Mouse (Mus musculus) induced T-regulatory cell, adult 2 months (primary cell): Measurements from ENCODE around the gene Arhgef28.

ENCODE experiments used
- DNase-seq: peaks from one replicate; pipeline ENCODE4 v3.0.0-alpha.2; 2012; ENCODE audit warnings: low read depth

The Arhgef28 gene

DNA sequence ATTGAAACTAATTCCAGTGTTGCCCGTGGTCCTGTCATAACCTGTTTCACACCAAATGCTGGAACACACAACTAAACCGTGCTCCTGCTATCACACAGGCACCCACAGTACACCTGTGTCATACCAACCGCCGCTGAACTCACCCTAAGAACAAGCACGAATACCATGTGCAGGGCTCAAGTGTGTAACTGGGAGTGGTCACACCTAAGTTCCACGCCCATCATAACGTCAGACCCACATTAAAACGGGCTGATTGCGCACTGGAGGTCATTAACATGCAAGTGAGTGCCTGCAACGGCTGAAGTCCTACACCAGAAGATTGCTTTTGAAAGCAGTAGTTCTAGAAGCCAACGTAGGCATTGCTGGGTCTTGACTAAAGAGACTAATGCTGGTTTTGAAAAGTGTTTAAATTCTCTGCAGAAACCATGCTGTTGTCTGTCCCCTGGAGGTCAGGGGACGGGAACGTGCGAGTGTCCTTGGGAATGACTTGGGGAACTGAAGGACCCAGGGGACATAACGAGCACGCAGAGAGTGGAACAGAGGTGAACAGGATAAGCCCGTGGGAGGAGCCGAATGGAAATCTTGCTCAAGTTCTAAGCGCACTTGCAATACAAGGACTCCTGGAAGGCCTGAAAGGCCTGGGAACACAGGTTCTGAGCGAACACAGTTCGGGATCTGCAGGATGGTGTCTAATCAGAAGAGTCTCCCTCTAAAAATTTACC lies 22.9 kb downstream of the Arhgef28 start:
- no peak for DNase-seq

DNA sequence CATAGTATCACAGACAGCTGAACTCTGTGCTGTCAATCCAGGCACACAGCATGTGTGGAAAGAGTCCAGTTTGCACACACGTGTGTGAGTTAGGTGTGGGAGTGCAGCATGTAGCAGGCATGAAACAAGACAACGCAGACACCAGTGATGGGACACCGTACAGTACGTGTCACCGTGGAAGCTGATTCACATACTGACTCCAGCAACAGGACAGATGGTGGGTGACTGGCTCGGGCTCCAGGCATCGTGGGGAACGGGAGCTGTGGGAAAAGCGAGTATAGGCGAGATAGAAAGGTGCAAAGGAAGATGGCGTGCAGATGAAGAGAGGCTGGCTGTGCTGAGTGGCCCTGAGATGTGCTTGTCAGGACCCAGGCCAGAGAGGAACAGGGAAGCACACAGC lies 23.9 kb downstream of the Arhgef28 start:
- no peak for DNase-seq

DNA sequence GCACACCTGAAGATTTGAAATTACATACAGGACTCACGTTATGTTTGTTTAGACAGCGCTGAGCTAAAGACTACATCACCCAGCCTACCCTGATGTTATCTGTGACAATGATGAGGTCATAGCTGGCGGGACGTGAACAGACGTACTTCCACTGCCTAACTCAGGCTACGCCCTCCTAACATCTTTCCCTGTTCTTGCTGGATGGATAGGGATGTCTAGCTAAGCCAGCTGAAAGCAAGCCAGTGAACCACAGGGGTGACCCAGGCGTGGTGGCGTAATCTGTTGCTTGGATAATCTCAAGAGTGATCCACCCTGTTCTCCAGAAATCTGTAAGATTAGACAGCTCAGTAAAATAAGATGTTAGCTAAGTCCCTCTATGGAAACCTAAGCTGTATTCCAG lies 25.6 kb downstream of the Arhgef28 start:
- DNase-seq = no peak

DNA sequence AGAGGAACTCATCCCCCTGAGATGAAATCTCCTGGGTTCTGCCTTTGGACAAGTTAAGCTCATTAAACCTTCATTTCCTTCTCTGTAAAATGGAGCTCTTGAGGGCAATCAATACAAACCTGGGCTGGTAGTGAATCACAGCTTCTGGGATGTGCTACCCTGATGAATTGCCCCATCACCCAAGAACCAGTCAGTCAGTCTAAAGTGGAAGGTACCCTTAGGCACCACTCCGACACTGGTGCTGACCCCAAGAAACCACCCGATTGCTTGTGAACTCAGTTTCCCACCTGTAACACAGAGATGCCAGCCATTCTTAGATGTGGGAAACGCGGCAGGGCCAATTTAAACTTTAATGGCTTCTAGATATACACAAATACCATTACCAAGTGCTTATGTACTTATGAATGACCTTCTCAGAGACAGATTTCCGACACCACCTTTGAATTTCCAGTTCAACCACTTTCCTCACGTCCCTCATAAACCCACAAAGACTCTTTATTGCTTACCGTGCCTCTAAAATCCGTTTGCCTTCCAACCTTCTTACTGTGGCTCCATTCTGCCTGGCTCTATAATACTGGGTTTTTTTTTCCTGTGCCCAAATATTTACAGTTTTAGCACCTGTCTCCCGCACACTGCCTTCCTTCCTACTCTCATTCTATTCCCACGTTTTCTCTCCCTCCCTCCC lies 30.8 kb downstream of the Arhgef28 start:
- no peak for DNase-seq

DNA sequence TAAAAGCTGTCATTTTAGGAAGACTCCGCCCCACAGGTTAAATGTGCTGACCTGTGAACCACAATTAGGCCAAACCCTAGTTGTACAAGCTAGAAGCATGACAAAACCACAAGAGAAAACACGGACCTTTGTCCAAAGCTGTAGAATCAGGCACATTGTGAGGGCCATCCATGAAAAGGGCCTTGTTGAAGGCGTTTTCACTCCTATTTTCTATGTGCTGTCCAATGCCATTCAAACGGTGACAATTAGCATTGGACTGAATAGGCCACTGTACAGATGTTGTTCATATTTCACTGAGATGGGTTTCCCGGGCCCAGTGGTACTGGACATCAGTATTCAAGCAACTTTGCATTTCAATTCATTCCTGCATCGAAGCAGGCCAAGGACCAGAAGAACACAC lies 33.2 kb downstream of the Arhgef28 start:
- no peak for DNase-seq

DNA sequence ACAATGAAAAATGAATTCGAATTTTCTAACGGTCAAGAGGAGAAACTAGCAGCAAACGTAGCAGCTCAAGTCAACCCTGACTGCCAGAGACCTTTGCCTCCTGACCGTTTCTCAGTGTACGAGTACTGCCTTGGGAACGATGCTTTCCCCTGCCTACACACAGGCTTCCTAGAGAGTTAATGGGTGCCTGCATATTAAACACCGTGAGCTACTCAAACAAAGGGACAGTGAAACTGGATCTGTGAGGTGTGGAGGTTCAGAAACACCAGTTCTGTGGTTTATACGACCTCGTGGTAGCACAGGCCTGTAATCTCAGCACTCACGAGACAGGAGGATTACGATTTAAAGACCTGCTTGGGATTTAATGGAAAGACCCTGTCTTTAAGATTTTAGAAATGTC lies 33.9 kb downstream of the Arhgef28 start:
- no peak for DNase-seq

DNA sequence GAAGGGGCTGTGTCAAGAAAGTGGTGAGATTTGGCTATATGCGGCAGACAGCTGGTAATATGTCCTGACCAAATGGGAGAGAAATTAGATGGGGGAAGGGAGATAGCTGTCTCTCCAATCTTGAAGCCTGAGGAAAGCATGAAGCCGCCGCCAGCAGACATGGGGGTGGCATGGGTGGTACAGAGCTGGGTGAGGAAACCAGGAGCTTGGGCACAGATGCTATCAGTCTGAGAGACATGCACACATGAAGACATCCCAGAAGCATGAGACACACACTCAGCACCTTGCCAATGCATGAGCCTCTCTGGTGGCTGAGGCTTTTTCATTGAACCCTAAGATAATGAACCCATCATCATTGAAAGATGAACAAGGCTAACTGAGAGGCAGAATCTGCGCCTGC lies 34.5 kb downstream of the Arhgef28 start:
- DNase-seq = no peak

DNA sequence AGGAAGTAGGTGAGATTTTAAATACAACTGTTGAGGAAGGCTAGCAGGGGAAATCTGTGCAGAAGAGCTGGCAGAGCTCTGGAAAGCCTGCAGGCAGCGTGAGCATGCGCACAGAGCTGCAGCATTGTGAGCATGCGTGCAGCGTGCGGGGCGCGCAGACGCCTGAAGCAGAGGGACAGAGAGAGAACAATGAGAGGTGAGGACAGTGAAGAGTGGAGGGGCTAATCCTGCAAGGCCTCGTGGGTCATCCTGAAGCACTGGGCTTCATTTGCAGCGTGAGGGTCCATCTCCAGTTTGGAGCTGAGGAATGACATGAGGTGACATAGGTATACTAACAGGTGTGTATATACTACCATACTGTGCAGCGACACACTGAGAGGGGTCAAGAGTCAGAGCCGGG lies 35.0 kb downstream of the Arhgef28 start:
- no peak for DNase-seq

DNA sequence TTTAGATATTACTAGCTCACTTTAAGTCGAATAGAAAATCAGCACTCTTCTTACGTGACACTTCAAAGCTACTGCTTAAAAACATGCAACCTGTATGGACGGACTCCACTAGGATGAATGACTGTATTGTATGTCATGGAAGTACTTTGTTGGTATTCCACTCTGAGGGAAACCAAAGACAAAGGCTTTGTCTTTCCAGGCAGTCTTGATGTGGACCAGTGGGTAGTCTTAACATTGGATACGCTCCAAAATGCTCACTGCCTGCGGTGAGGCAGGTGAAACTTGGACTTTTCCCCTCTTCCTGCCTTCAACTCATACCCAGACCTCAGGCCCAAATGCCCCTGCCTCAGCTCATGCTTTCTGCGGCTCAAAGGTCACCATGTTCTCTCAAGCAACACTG lies 41.4 kb downstream of the Arhgef28 start:
- no peak for DNase-seq

DNA sequence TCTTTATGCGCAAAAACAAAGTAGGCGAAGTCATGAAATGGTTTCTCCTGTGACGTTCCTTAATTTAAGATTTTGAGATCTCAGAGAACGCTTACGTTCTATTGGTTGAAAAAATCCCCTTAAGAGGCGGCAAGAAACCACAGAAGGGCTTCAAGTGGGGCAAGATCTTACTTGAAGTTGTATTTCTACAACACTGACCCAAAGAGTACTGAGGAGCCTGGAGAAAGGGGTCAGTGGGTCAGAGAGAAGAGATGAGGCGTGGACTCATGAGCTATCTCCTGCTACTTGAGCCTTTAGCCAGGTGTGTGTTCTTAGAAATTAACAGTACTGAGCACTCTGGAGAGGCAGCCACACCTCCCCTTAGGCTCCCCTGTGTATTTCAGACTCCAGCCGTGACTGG lies 44.7 kb downstream of the Arhgef28 start:
- no peak for DNase-seq

DNA sequence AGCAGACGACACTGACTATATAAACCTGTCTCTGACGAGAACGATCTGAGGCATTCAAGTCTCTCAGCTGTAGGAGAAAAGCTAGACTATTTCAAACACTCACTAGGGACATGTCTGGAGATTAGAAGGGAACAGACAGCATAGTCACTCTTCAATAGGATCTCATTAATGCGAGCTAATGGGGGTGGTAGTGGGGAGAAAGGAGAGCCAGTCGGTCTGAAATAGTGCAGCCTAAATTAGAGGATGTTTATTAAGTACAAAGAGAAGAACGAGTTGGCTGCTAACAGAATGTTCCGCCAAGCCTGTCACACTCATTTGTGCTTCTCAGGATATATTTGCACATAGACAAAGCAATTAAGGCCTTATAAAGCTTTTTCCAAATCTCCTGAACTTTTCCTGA lies 49.6 kb downstream of the Arhgef28 start:
- no peak for DNase-seq

DNA sequence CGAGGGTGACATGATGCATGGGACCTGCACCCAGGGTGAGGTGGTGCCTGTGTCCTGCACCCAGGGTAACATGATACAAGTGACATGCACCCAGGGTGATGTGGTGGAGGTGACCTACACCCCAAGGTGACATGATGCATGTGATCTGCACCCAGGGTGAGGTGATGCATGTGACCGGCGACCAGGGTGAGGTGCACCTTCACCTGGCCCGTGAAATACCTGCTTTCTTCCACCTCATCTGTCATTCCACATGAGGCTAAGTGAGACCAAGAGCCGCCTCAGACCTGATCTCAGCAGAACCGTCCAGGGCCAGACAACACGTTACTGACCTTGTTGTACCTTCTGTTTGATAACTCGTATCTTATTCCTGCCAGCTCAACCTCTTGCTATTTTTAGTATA lies 53.5 kb downstream of the Arhgef28 start:
- DNase-seq = no peak

DNA sequence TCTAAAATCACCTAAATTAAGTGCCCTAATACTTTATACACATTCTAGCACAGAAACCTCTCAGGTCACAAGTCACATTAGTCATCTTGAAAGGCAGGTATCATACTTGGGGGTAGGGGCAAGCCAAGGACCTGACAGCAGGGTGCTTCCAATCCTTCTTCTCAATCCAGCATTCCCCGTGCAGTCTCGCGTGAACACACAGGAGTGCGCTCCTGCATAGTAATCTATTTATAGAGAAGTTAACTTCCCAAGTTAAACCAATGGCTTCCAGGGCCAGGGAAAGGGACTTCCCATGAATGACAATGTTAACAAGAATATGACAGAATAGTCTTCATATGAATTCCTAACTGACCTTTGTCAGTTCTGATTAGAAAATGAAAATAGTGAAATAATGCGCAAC lies 58.7 kb downstream of the Arhgef28 start:
- no peak for DNase-seq

DNA sequence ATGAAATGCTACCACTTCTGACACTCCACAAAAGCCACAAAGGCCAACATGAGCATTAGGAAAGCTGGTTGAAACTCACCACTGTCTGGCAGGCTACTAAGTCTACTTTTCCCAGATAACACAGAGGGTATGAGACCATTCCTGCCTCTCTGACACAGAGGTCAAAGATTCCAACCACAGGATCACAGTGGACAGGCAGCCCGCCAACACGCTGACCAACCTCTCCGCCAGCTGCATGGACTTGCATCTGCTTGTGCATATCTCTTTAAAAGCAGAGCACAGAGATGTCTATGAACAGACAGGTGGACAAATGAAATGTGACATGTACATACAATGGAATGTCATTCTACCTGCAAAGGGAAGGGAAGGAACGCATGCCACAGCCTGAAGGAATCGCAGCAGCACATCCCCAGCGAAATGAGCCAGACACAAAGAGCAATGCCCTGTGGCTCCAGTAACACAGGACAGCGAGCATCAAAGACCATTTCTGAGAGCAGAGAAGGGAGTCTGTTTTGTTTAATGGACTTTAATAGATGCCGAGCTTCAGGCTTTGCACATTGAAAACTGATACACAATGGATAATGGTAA lies 59.6 kb downstream of the Arhgef28 start:
- DNase-seq = no peak

DNA sequence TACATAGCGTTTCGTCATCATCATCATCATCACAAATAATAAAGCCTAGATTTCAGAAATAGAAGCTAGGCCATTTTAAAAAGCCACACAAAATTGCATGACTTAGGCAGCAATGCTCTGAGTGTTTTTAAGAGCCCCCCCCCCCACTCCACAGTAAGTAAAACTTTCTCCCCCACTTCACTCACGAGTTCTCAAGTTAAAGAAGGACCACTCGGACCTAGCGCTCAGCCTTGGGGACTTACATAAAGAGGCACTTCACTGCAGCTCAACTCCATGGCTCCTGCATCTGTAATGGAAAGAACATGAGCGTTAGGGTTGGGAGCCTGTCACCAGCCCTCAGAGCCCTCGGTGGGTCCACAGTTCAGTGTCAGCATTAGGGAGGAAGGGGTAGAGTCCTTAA lies 60.9 kb downstream of the Arhgef28 start:
- no peak for DNase-seq

DNA sequence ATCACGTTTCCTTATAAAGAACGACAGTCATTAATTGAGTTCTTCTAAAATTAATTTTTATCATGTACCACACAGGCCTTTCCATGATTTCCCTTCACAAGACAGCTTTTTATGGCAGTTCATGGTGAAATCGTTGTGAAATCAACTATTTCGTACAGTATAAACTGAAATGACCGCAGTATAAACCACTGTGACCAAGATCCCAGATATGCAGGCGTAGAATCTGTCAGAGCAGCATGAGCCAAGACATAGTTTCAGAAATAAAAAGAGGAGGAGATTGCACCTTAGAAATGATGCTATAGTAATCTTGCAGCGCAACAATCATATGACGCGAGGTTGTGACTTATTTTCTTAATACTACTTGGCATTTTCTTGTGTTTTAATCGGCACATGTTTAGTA lies 63.2 kb downstream of the Arhgef28 start:
- no peak for DNase-seq

DNA sequence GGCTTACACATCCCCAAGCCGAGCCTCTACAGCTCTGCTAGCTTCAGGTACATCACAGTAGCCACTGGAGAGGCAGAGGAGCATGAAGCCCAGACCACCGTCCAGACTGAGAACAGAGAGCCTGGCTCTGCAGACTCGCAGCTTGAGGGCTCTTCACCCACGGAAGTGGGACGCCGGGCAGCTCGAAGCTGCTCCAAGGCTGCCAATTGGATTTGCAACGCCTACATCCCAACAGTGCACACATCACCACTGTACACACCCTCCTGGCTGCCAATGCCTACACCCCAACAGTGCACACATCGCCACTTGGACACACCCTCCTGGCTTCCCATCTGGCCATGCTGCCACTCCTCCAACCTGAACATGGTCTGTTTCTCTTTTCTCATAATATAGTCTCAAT lies 65.6 kb downstream of the Arhgef28 start:
- no peak for DNase-seq

DNA sequence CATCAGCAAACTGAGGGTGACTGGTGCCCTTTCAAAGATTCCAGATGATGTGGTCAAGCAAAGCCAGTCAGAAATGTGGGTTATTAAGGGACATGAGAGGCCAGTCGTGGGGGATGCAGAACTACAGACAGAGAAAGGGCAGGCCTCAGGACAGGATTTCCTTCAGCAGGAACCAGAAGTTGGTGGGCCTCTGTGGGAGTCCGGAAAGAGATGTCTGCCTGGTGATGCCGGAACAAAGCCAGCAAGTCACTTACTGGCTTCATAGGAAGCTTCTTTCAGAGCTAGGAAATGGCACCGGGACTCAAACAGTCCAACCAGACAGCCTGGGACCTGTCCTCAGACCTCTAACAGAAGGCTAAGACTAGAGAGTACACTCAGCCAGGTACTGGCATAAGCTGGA lies 67.5 kb downstream of the Arhgef28 start:
- no peak for DNase-seq

DNA sequence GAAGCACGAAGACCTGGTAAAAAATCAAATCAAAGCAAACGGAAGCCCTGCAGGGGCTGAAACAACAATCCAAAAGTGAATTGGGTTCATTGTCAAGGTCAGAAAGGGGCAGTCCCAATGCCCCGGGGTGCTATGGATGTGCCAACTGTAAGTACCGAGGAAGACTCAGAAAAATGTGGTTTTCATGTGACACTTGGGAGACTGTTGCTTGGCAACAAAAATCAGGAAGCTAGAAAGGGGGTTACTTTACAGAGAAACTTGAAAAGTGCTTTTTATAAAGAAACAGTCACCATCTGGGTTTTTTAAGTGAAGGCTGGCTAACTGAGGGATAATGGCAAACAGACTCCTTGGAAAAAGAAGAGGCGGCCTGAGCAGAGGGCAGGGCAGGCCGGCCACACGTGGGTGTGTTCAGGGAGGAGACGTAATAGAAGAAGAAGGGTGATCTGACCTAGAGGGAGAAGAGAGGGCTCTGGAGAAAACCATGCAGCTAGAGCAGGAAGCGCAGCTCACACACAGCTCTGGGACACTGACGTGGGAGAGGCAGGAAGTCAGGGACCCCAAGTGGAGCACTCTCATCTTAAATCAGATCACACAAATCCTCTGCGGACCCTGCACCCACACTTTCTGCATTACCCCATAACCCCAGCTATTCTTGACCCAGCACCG lies 70.2 kb downstream of the Arhgef28 start:
- no peak for DNase-seq

DNA sequence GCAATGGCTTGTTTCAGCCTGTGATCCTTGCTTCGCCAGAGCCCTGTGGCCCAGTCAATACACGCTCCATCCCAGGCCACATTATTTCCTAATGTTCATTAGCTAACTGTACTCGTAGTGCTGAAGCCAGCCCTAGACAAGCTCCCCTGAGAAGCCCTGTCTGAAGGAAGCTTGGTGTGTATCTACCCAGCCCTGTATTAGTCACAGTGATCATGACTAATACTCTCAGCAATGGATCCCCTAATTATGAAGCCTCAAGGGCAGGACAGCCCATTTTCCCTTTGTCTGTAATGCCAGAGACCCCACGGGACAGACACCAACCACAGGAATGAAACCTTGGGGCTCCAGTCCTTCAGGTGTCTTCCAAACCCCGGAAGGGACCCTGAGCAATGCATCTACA lies 73.3 kb downstream of the Arhgef28 start:
- DNase-seq = no peak

DNA sequence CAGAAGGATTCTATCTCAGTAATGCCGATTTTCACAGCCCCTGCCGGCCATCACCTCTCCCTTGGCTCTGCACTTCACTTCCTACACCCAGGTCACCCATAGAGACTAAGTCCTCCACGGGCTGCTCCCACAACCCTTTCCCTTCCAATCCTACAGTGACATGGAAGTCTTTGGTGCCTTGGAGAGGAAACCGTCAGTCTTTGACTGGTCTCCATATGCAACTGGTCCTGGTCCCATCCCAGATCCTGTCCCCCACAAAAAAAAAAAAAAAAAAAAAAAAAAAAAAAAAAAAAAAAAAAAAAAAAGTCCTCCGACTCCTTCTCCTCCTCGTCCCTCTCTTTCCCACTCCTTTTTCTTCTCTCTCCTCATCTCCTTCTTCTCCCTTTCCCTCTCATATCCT lies 74.0 kb downstream of the Arhgef28 start:
- DNase-seq = no peak

DNA sequence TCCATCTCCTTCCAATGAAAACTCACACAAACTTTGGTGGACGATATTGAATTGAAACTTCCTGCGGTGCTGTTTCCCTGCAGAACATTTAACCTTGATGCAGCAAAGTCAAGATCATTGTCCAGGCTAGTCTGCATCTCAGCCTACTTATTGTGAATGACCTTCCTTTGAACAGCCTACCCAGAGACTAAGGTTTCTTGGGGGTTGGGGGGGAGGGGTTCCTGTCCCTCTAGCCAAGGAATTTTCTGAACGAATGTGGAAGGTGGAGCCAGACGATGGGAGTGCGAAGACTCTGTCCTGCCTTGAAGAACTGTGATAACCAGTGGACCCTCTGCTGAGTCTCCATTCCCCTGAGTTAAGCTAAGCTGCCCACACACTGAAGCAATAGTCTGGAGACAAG lies 80.6 kb downstream of the Arhgef28 start:
- no peak for DNase-seq

DNA sequence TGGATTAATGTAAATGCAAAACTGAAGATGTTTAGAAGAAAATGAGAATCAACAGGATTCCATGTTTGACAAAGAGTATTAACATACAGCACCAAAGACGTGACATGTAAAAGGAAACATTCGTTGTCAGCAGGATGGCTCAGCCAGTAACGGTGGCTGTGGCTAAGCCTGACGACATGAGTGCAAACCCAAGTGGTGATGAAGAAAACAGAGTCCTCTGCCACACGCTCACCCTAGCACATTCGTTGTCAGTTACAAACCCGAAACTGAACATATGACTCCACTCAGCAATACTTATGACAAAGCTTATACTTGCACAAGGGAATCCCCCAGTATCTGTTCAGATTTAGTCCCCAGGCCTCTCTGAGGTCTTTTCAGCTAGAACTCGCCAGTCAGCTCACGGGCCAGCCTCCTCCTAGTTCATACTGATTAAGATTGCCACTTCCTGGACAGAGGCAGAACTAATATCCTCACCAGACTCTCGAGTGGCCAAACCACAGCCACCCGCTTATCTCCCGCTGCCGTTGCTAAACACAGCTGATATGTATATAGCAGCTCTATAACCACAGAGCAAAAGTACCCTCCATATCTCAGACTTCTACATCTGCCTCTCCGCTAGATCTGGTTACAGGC lies 82.0 kb downstream of the Arhgef28 start:
- DNase-seq = peak; percentile 74
